Mouse (Mus musculus) ES-E14 (cell line): ENCODE data around the gene Fam120a.

Source experiments
- HCFC1 ChIP-seq: IDR thresholded peaks from 2 replicates; pipeline ENCODE4 v1.6.1; 2012; ENCODE audit warnings: low read length, inconsistent platforms, borderline replicate concordance; ENCODE audit not compliant: insufficient read depth
- ZC3H11A ChIP-seq: IDR thresholded peaks from 2 replicates; pipeline ENCODE4 v1.6.1; 2012; ENCODE audit warnings: low read depth, mild to moderate bottlenecking, inconsistent platforms, low read length, borderline replicate concordance
- ZNF384 ChIP-seq: IDR thresholded peaks from 2 replicates; pipeline ENCODE4 v1.6.1; 2012; ENCODE audit warnings: low read depth, low read length, inconsistent platforms

DNA sequence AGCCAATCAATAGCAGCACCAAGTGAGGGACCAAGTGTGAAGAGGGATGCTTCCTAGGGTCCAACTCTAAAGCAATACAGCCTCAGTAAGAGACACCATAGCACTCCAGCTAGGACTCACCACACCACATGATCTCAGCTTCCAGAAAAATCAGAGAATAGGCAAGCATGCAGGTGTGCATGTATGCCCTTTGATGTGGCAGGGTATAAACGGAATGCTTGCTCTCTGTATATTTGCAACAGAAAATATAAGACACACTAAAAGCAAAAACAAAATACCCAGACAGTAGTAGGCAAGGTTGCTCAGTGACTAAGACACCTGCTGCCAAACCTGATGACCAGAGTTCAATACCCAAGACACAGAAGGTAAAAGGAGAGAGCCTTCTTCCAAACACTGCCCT is 124.3 kb downstream of the Fam120a start:
- TF ChIP-seq HCFC1 (no peak), ZC3H11A (no peak), ZNF384 (no peak)
